Mouse (Mus musculus) intestine, embryonic 16.5 days (tissue): ENCODE measurements at regions not wholly inside any gene's neighbourhood (a gene's known extent, or its start where the extent isn't known, plus 50 kb on each side); places are given as distances from the start of the nearest gene placed in this dataset.

Experiments
- ATAC-seq: fragments of 200-750 bp; cut with Nextera tagmentation; 2 replicates; pipeline ENCODE4 v1.8.0; 2017; ENCODE audit warnings: moderate TSS enrichment, moderate library complexity
- H3K27ac ChIP-seq: fragments of 300-500 bp; sonication (generic); 2 replicates; pipeline ENCODE4 v1.5.1; 2014; ENCODE audit warnings: mild to moderate bottlenecking, low read length
- H3K27me3 ChIP-seq: fragments of 300-500 bp; sonication (generic); replicated peaks from 2 replicates; pipeline ENCODE4 v1.6.1; 2014; ENCODE audit warnings: low read length, control low read depth, mixed read lengths; ENCODE audit not compliant: control insufficient read depth, insufficient read depth
- H3K36me3 ChIP-seq: fragments of 300-500 bp; sonication (generic); 2 replicates; pipeline ENCODE4 v1.6.1; 2014; ENCODE audit warnings: low read length, control low read depth; ENCODE audit not compliant: control insufficient read depth, insufficient read depth
- H3K4me1 ChIP-seq: fragments of 300-500 bp; sonication (generic); 2 replicates; pipeline ENCODE4 v1.6.1; 2014; ENCODE audit warnings: low read length, control low read depth, mixed read lengths; ENCODE audit not compliant: control insufficient read depth, insufficient read depth
- H3K4me2 ChIP-seq: fragments of 300-500 bp; sonication (generic); 2 replicates; pipeline ENCODE4 v1.6.1; 2014; ENCODE audit warnings: low read depth, low read length, control low read depth
- H3K4me3 ChIP-seq: fragments of 300-500 bp; sonication (generic); 2 replicates; pipeline ENCODE4 v1.5.1; 2014; ENCODE audit warnings: mild to moderate bottlenecking, low read length
- H3K9ac ChIP-seq: fragments of 300-500 bp; sonication (generic); 2 replicates; pipeline ENCODE4 v1.6.1; 2014; ENCODE audit warnings: low read depth, low read length
- H3K9me3 ChIP-seq: fragments of 300-500 bp; sonication (generic); 2 replicates; pipeline ENCODE4 v1.6.1; 2016; ENCODE audit warnings: low read length, control low read depth; ENCODE audit not compliant: control insufficient read depth
- WGBS: fragments of 180-500 bp; shearing (Covaris S2); extraction: QIAGEN DNeasy Blood & Tissue Kit; methylation state at CpG from one replicate; pipeline ENCODE4 v1.1.7; 2014; 5-methylcytosine and 5-hydroxymethylcytosine counted together

DNA sequence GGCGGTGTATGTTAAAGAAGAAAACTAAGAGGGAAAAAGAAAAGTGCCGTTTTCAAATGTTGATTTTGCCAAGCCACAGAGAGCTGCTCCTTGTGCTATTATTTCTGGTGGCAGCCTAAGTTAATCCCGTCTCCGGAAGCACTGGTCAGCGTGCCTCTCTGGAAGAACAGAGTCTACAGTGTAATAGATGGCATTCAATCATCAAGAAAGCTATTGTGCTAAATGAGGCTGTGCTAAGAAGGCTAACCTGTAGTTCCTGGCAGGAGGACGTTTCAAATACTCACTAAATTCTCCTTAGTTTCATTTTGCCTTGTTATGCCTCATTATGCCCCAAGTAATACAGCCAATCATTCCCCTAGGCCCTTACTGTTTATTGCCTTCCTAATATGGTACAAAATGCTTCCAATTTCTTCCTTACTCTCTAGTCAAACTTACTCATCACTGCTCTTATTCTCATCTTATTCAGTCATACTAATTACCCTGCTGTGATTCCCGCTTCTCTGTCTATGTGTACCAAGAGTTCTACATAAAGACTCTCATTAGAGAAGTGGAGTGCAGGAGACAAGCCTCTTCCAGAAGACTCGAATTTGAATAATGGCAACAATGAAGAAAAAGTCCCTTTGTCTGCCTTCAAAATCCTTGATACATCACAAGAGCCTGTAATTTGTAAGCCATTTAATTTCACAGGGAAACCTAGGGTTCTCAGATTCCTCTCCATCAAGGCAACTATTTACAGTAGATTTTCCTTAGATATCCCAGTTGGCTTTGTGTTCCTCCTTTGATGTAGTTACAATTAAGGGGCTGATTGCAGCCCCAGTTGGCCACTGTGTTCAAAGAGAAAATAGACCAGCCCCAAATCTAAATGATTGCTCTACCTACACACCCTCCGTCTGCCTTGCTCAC is 282.0 kb upstream of the Clec14a start:
- WGBS = 46% methylated on average over 9 of the region's 9 CpGs
- H3K36me3 ChIP-seq = no peaks in the 10 kb centered on the region
- H3K4me3 ChIP-seq = no peak overlapping the region
- H3K27ac ChIP-seq = no peak overlapping the region
- H3K9ac ChIP-seq = no peak overlapping the region
- no peak overlapping the region for H3K4me2 ChIP-seq
- no peaks in the 10 kb centered on the region for H3K4me1 ChIP-seq
- ATAC-seq = no peak
- H3K27me3 ChIP-seq = no peaks in the 10 kb centered on the region
- no peaks in the 10 kb centered on the region for H3K9me3 ChIP-seq

DNA sequence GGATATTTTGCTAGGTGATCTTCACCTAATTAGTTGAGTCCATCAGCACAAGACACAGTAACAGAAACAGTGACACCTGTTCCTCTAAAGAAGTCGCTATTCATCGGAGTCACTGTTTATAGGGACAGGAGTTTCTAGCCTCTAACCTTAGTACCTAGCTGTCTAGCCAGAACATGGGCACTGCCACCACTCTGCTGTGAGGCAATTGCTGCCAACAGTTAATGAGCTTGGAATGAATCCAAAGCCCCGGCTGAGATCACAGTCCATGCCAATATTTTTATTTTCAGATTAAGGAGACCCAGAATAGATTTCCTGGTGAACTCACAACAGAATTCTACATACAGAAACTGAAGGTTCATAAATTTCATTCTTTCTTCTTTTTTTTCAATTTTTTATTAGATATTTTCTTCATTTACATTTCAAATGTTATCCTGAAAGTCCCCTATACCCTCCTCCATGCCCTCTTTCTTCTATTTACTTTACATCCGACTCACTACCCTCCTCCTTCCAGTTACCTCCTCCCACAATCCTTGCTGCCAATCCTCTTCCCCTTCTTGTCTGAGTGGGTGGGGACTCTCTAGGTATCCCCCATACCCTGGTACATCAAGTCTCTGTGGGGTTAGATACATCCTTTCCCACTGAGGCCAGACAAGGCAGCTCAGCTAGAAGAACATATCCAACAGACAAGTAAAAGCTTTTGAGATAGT is 276.9 kb upstream of the Clec14a start:
- no peak for ATAC-seq
- no peaks in the 10 kb centered on the region for H3K9me3 ChIP-seq

DNA sequence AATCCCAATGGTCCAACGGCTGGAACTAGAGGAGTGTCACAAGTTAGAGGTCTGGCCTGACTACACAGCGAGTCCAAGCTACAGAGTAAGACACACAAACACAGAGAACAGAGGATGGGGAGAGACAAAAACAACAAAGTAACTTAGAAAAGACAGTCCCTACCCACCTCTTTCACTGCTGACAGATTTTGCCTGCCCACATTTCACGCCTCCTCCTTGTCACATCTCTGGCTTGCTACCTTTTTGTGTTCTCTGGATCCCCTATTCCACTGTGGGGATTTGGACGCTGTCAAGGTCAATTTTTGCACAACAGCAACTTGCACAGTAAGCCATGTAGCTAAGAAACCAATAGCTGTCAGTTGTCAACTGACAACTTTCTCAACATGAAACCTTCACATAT is 275.8 kb upstream of the Clec14a start:
- H3K36me3 ChIP-seq = no peaks in the 10 kb centered on the region
- ATAC-seq = no peak
- H3K27me3 ChIP-seq = no peaks in the 10 kb centered on the region
- no peak overlapping the region for H3K4me3 ChIP-seq
- H3K9me3 ChIP-seq = no peaks in the 10 kb centered on the region
- 83% methylated on average over 4 of the region's 4 CpGs for WGBS
- H3K9ac ChIP-seq = no peak overlapping the region
- no peak overlapping the region for H3K27ac ChIP-seq
- no peak overlapping the region for H3K4me2 ChIP-seq
- H3K4me1 ChIP-seq = no peaks in the 10 kb centered on the region

More for the DNA sequence above, 276.9 kb upstream of the Clec14a start:
- Histone ChIP-seq H3K27ac (no peak overlapping the region), H3K4me3 (no peak overlapping the region), H3K36me3 (no peaks in the 10 kb centered on the region), H3K4me1 (no peaks in the 10 kb centered on the region), H3K4me2 (no peak overlapping the region), H3K9ac (no peak overlapping the region), H3K27me3 (no peaks in the 10 kb centered on the region)
- 74% methylated on average over 4 of the region's 4 CpGs for WGBS

DNA sequence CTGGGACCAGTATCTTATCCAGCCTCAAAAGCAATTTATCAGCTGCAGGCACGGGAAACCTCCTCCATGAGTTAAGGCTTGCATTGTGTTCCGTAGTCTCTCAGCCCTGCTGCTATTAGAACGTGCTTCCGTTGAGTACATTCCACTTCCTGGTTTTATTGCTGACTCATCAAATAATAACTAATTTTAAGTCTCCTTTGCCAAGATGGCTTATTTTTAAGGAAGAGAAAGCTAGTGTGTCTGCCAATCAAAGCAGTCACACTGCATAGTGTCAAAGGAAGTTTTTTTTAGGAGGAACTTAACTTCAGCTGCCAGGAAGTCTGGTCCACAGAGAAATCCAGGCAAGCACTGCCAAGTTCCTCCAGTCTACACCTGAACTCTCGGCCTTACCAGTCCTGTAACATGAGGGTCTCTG is 269.2 kb upstream of the Clec14a start:
- Histone ChIP-seq H3K4me3 (no peak overlapping the region), H3K9me3 (no peaks in the 10 kb centered on the region), H3K36me3 (no peaks in the 10 kb centered on the region), H3K9ac (no peak overlapping the region), H3K4me1 (no peaks in the 10 kb centered on the region), H3K4me2 (no peak overlapping the region), H3K27ac (no peak overlapping the region), H3K27me3 (no peaks in the 10 kb centered on the region)
- ATAC-seq = peak; percentile 28; the same call in 1 of the 2 replicates
- WGBS = 48% methylated on average over 5 of the region's 5 CpGs

DNA sequence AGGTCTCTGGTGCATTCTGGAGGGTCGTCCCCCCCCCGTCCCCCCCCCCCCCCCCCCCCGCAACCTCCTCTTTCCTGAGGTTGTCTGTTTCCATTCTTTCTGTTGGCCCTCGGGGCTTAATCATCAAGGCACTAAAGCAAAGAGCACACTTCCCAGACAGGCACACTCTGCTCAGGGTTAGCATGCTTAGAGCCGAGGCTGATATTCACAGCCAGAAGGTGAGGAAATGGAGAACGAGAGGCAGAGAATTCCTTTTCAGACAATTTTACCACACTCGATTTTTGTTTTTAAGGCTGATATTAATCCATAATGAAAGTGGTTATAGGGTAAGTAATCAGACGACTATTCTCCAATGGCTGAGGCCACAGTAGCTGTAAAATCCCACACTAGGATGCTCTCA is 268.7 kb upstream of the Clec14a start:
- ATAC-seq = no peak
- no peak overlapping the region for H3K4me2 ChIP-seq
- H3K36me3 ChIP-seq = no peaks in the 10 kb centered on the region
- H3K27ac ChIP-seq = no peak overlapping the region
- H3K4me3 ChIP-seq = no peak overlapping the region
- no peaks in the 10 kb centered on the region for H3K4me1 ChIP-seq
- no peaks in the 10 kb centered on the region for H3K9me3 ChIP-seq
- no peak overlapping the region for H3K9ac ChIP-seq
- 64% methylated on average over 6 of the region's 8 CpGs for WGBS
- H3K27me3 ChIP-seq = no peaks in the 10 kb centered on the region

DNA sequence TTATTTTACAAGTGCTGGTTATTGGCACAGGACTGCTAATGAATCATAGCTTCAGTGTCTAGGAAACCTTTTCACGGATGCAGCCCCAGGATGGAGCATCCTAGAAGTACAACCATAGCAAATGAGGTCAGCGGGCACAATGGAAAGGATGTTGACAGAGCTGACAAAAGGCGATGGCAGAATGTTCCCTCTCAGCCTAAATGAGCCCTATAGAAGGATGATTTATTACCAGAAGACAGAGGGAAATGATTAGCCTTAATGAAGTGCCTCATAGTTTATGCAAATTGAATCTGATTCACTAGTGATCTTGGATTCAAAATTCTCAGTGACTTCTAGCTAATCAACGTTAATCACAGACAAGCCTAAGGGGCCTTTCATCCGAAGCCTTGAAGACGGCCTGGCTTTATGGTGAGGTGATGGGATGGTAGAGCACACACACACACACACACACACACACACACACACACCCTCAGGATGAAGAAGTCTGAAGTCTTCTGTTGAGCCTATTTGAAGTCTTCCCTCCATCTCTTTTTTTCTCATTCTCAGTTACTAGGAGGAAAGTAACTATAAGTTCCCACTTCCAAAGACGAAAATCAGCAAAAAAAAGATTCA is 267.4 kb upstream of the Clec14a start:
- Histone ChIP-seq H3K4me3 (no peak overlapping the region), H3K4me2 (no peak overlapping the region), H3K9ac (no peak overlapping the region), H3K27me3 (no peaks in the 10 kb centered on the region), H3K36me3 (no peaks in the 10 kb centered on the region), H3K4me1 (no peaks in the 10 kb centered on the region), H3K9me3 (no peaks in the 10 kb centered on the region), H3K27ac (no peak overlapping the region)
- 73% methylated on average over 7 of the region's 7 CpGs for WGBS
- ATAC-seq = no peak

DNA sequence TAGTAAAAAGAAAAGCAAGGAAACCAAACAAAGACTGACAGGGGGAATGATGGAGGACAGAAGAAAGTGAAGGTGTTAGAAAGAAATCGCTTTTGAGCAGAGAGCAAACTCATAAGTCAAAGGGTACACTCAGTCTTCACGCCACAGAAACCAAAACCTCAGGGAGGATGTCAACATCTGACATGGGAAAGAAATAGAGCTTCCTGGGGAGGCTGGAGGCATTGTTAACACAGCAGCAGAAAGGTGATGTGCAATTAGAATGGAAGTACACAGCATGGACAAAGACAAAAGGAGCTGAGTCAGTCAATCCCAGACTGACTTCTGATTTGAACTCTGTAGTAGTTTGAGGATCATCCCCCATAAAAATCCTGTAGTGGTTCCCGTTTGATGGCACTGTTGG is 261.2 kb upstream of the Clec14a start:
- Histone ChIP-seq H3K9ac (no peak overlapping the region), H3K4me3 (no peak overlapping the region), H3K4me2 (no peak overlapping the region), H3K27me3 (no peaks in the 10 kb centered on the region), H3K4me1 (no peaks in the 10 kb centered on the region), H3K27ac (no peak overlapping the region), H3K36me3 (no peaks in the 10 kb centered on the region), H3K9me3 (no peaks in the 10 kb centered on the region)
- ATAC-seq = no peak
- WGBS = 29% methylated on average over 3 of the region's 3 CpGs

DNA sequence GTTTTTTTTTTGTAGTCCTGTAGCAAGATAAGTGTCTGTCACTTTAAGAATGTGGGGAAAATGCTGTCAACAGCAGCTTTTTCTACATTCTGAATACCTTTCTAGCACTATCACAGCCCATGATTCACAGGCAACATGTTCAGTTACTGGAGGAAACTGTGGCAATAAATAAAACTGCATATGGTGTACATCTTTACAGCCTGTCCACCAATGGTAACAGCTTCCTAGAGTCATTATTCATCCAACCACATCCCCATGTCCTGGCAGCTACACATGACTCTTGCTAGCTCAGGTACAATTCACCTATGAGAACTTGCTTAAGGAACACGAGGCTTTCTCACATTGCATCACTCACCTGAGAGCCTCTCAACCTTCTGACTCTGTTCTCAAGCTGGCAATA is 247.7 kb upstream of the Clec14a start:
- 53% methylated on average over 1 of the region's 1 CpGs for WGBS
- no peak for ATAC-seq
- Histone ChIP-seq H3K9ac (no peak overlapping the region), H3K27me3 (no peaks in the 10 kb centered on the region), H3K9me3 (no peaks in the 10 kb centered on the region), H3K4me1 (no peaks in the 10 kb centered on the region), H3K4me3 (no peak overlapping the region), H3K27ac (no peak overlapping the region), H3K4me2 (no peak overlapping the region), H3K36me3 (no peaks in the 10 kb centered on the region)

DNA sequence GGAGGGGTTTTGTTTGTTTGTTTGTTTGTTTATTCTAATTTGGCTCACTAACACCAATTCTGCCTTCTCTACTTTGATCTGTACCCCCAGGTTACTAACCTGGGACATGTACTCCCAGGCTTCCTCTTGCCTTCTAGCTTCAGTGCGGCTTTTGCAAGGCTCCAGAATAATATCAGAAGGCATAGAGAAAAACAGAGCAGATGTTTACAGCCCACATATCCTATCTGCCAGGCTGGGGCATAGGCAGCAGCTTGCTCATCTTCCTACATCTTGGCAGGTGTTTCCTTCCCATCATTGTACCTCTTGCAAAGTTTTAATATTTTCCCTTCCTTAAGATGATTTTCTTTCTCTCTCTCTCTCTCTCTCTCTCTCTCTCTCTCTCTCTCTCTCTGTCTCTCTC is 244.9 kb upstream of the Clec14a start:
- no peaks in the 10 kb centered on the region for H3K4me1 ChIP-seq
- H3K4me3 ChIP-seq = no peak overlapping the region
- no peaks in the 10 kb centered on the region for H3K9me3 ChIP-seq
- H3K9ac ChIP-seq = no peak overlapping the region
- no peak overlapping the region for H3K4me2 ChIP-seq
- WGBS = 96% methylated on average over 1 of the region's 1 CpGs
- no peak overlapping the region for H3K27ac ChIP-seq
- no peak for ATAC-seq
- no peaks in the 10 kb centered on the region for H3K36me3 ChIP-seq
- H3K27me3 ChIP-seq = no peaks in the 10 kb centered on the region
